ENCODE assay signal across 10 mouse cellular contexts in genomic region chr2:9871141-9871716, GRCm38 (mm10). TPM values are rescaled to one million over a fixed set of nuclear protein-coding genes. Genes with fewer than 3 reads are reported as not detected.
DNase-seq lines count a peak whose midpoint lies in the region; ATAC-seq and TF ChIP-seq lines count a peak whose summit lies in the region.
"Had no signal": no experiment of that assay in that cellular context is flagged by ENCODE, and none has a peak within 500 bp of the region (broad histone marks: within the 10 kb centered on the region; RNA-seq: fewer than 3 reads in every experiment).

No protein-coding gene starts in this region.

- H3K9ac ChIP-seq in kidney, postnatal 0 days (ENCODE audit: low read depth, low read length) = peak overlapping the region; percentile 58; the same call in 1 of the 2 replicates
- H3K9ac ChIP-seq: limb, embryonic 13.5 days had no signal

- 27% methylated on average over 4 of the region's 4 CpGs for WGBS in kidney, postnatal 0 days

- ATAC-seq in kidney, postnatal 0 days (replicated peaks; ENCODE audit: low FRiP score, low read depth) = no peak
- peak; percentile 20 for ATAC-seq in inflammation-experienced regulatory T-cells, adult 6 months

- no peak overlapping the region for H3K27ac ChIP-seq in kidney, postnatal 0 days
- H3K27ac ChIP-seq: limb, embryonic 13.5 days had no signal

- no peaks in the 10 kb centered on the region for H3K9me3 ChIP-seq in kidney, postnatal 0 days (replicated peaks; ENCODE audit: low read length)
- H3K9me3 ChIP-seq: limb, embryonic 13.5 days had no signal

- no peak for TF ChIP-seq CTCF in kidney, postnatal 0 days (IDR thresholded peaks at IDR 0.05; ENCODE audit: low read depth)

- intact Hi-C loops in left cerebral cortex, postnatal 14 days (cut with DNase I) = no loop called here

- peak overlapping the region; percentile 91 for H3K4me2 ChIP-seq in kidney, postnatal 0 days (ENCODE audit: low read length)
- H3K4me2 ChIP-seq: limb, embryonic 13.5 days had no signal

- H3K27me3 ChIP-seq in kidney, postnatal 0 days (ENCODE audit: insufficient read depth, low read length) = peaks cover 28% of the 10 kb centered on the region

- no peaks in the 10 kb centered on the region for H3K4me1 ChIP-seq in kidney, postnatal 0 days (replicated peaks; ENCODE audit: insufficient read depth, low read length)

- no peak for DNase-seq in kidney, postnatal 0 days (ENCODE audit: low spot score)
- DNase-seq in kidney, adult 11 months = no peak
- peak; percentile 17 for DNase-seq in embryo, embryonic 10 days (ENCODE audit: low spot score)
- peak; percentile 43 to 52 for DNase-seq in thymus, postnatal 10 days (ENCODE audit: low spot score in 2 of 2)
- no peak for DNase-seq in left cerebral cortex, postnatal 14 days (ENCODE audit: low spot score in 2 of 2)
- no peak for DNase-seq in adrenal gland, postnatal 10 days
- DNase-seq: kidney, adult 18-20 months; right cerebral cortex, adult 18-20 months had no signal

- H3K4me3 ChIP-seq in kidney, postnatal 0 days (replicated peaks; ENCODE audit: low read depth, low read length) = peak overlapping the region; percentile 57
- H3K4me3 ChIP-seq: limb, embryonic 13.5 days had no signal

- H3K36me3 ChIP-seq in kidney, postnatal 0 days (ENCODE audit: insufficient read depth, low read length) = no peaks in the 10 kb centered on the region
- H3K36me3 ChIP-seq: limb, embryonic 13.5 days had no signal

RNA-seq across cellular contexts. Expression of gene 4930412O13Rik, which starts 9.8 kb away (rescaled TPM):
- polyA plus RNA-seq in kidney, postnatal 0 days (2015; fragmentation: Nextera tagmentation; extraction: Ambion mirVana) = 3.3 and 5.0 TPM in 2 replicates
- not detected for polyA plus RNA-seq in inflammation-experienced regulatory T-cells, adult 6 months (2017; shearing (Covaris generic))
- total RNA-seq in left cerebral cortex, postnatal 14 days (2021) = not detected
- total RNA-seq in adrenal gland, postnatal 10 days (2021) = 1 to 10 TPM; 1.1 to 2.1 TPM

RNA-seq across cellular contexts. Expression of gene 9230102O04Rik, which starts 18.1 kb away (rescaled TPM):
- 12.5 and 18.7 TPM in 2 replicates for polyA plus RNA-seq in kidney, postnatal 0 days (2015; fragmentation: Nextera tagmentation; extraction: Ambion mirVana)
- polyA plus RNA-seq in inflammation-experienced regulatory T-cells, adult 6 months (2017; shearing (Covaris generic)) = 1 to 10 TPM in 2 of 3 experiments, not detected in 1; 1.5 to 1.6 TPM
- not detected for total RNA-seq in left cerebral cortex, postnatal 14 days (2021)
- not detected for total RNA-seq in adrenal gland, postnatal 10 days (2021)
- polyA plus RNA-seq: limb, embryonic 13.5 days had no signal

RNA-seq across cellular contexts. Expression of gene Gata3, which starts 18.6 kb away (rescaled TPM):
- polyA plus RNA-seq in kidney, postnatal 0 days (2015; fragmentation: Nextera tagmentation; extraction: Ambion mirVana) = 95.1 and 99.1 TPM in 2 replicates
- polyA plus RNA-seq in inflammation-experienced regulatory T-cells, adult 6 months (2017; shearing (Covaris generic)) = 100 to 1,000 TPM; 131 to 148 (median 135) TPM
- under 1 TPM in 1 of 2 experiments, not detected in 1; 0.17 TPM for total RNA-seq in left cerebral cortex, postnatal 14 days (2021)
- total RNA-seq in adrenal gland, postnatal 10 days (2021) = 10 to 100 TPM; 12.3 to 14.8 TPM

Comparison
In these comparisons a context has a peak if more than half of its experiments do, and no peak if none do; other contexts are left out.
1. DNase-seq: peak in embryo, embryonic 10 days (single experiment) and thymus, postnatal 10 days (2 of 2); none in kidney, postnatal 0 days (single experiment), kidney, adult 11 months (single experiment), left cerebral cortex, postnatal 14 days (0 of 2) and adrenal gland, postnatal 10 days (single experiment).
2. RNA of gene Gata3, which starts 18.6 kb away (total RNA-seq): 12.3 to 14.8 TPM in adrenal gland, postnatal 10 days; 0.17 TPM in left cerebral cortex, postnatal 14 days; every median in the first group is over 10 times any median in the second.